Mouse (Mus musculus) neural tube, embryonic 12.5 days (tissue): Measurements from ENCODE around the gene Ntm. TPM values are rescaled to one million over a fixed set of nuclear protein-coding genes. Genes with fewer than 3 reads are reported as not detected.

Experiments
- ATAC-seq: fragments of 200-750 bp; cut with Nextera tagmentation; 2 replicates; pipeline ENCODE4 v1.8.0; 2017; ENCODE audit warnings: low read depth, mild to moderate bottlenecking, moderate TSS enrichment, moderate library complexity; ENCODE audit not compliant: low FRiP score
- H3K27ac ChIP-seq: fragments of 300-500 bp; sonication (generic); 2 replicates; pipeline ENCODE4 v1.5.1; 2016
- H3K27me3 ChIP-seq: fragments of 300-500 bp; sonication (generic); replicated peaks from 2 replicates; pipeline ENCODE4 v1.6.1; 2016; ENCODE audit warnings: mild to moderate bottlenecking
- H3K36me3 ChIP-seq: fragments of 300-500 bp; sonication (generic); 2 replicates; pipeline ENCODE4 v1.6.1; 2016; ENCODE audit warnings: mild to moderate bottlenecking
- H3K4me1 ChIP-seq: fragments of 300-500 bp; sonication (generic); 2 replicates; pipeline ENCODE4 v1.6.1; 2016
- H3K4me2 ChIP-seq: fragments of 300-500 bp; sonication (generic); replicated peaks from 2 replicates; pipeline ENCODE4 v1.6.1; 2016; ENCODE audit warnings: mild to moderate bottlenecking
- H3K4me3 ChIP-seq: fragments of 300-500 bp; sonication (generic); 2 replicates; pipeline ENCODE4 v1.5.1; 2016
- H3K9ac ChIP-seq: fragments of 300-500 bp; sonication (generic); 2 replicates; pipeline ENCODE4 v1.6.1; 2016; ENCODE audit warnings: mild to moderate bottlenecking
- H3K9me3 ChIP-seq: fragments of 300-500 bp; sonication (generic); 2 replicates; pipeline ENCODE4 v1.6.1; 2016; ENCODE audit warnings: mild to moderate bottlenecking
- WGBS: fragments of 180-500 bp; shearing (Covaris S2); methylation state at CpG from one replicate; pipeline ENCODE4 v1.1.7; 2016; 5-methylcytosine and 5-hydroxymethylcytosine counted together
- polyA plus RNA-seq: library from polyadenylated mRNA; unstranded; fragments of >200 nt; fragmentation: Nextera tagmentation; extraction: Ambion mirVana; gene quantifications from 2 replicates; pipeline ENCODE4 v1.2.1, GENCODE M21; 2016

Gene Ntm
- polyA plus RNA-seq, 1 experiment from 2014 or later, result 68.6 TPM

DNA sequence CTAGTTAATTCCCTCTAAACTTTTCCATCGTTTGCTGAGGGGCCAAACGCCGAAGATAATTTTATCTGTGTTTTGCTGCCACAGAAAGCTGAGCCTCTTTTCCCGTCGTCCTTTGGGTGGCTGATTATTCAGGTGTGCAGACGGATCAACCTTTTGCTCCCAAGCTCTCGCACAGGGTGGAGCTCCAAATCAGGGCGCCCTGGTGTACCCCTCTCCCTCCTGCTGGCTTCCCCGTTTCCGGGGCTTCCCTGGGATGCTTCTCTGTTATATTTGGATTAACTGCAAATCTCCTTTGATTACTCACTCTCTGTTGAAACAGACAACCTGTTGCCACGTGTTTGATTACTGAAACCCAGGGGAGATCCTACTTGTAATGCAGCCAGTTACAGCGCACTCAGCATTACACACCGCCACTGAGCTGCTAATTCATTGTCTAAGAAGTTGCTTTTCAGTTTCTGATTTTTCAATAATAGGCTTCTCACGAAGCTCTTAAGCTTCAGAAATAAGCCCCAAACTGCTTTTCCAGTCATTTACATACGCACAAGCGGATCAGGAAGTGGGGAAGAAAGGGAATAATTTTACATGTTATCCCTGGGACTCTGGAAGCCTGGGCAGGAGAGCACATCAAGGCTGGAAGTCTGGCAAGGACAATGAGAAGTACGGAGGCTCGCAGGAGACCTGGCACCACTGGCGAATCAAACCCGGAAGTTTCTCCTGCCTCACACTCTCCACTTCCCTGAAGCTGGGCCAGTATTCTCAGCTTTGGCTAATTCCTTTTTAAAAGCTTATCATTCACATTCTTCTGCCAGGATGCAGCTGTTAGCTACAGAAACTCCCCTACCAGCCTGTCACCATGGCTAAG is 19.5 kb downstream of the Ntm start:
- Histone ChIP-seq H3K4me2 (peak overlapping the region; percentile 13; the same call in 1 of the 2 replicates), H3K4me1 (no peaks in the 10 kb centered on the region), H3K9me3 (no peaks in the 10 kb centered on the region), H3K27ac (no peak overlapping the region), H3K36me3 (no peaks in the 10 kb centered on the region), H3K9ac (no peak overlapping the region), H3K27me3 (no peaks in the 10 kb centered on the region), H3K4me3 (no peak overlapping the region)
- no peak for ATAC-seq
- 38% methylated on average over 20 of the region's 20 CpGs for WGBS

DNA sequence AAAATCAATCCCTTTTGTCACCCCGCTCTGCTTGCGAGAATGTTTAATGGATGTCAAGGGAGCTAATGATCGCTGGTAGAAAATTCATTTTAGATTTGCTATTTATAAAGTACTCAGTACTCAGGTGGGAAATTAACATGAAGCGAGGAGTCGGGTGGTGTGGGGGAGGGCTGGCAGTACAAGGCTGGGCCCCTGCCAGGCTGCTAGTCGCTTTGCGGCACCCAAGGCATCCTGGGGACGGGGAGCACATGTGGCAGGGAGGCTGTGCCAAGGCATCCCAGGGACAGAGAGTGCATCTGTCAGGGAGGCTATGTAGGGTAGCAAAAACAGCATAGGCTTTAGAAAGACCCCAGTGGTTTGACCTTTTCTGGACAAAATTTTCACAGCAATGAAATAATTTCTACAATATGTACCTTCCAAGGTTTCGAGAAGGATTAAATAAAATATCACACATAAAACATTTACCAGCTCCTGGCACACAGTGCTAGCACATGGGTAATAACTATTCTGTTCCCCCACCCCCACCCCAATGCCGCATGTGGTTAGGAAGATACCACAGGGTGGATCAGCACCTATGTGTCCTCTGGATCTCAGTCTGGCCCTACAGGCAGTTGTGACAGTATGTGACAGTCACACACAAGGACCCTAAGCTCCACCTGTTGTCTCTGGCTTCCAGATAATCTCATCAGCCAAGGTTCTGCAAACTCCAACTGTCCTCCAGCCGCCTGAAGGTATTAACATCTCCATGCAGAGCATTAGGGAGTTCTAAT is 20.6 kb downstream of the Ntm start:
- no peaks in the 10 kb centered on the region for H3K4me1 ChIP-seq
- no peaks in the 10 kb centered on the region for H3K36me3 ChIP-seq
- ATAC-seq, result no peak
- no peak overlapping the region for H3K4me3 ChIP-seq
- H3K27ac ChIP-seq, result no peak overlapping the region
- 62% methylated on average over 11 of the region's 11 CpGs for WGBS
- no peaks in the 10 kb centered on the region for H3K9me3 ChIP-seq
- H3K4me2 ChIP-seq, result no peak overlapping the region
- H3K27me3 ChIP-seq, result no peaks in the 10 kb centered on the region
- H3K9ac ChIP-seq, result no peak overlapping the region

DNA sequence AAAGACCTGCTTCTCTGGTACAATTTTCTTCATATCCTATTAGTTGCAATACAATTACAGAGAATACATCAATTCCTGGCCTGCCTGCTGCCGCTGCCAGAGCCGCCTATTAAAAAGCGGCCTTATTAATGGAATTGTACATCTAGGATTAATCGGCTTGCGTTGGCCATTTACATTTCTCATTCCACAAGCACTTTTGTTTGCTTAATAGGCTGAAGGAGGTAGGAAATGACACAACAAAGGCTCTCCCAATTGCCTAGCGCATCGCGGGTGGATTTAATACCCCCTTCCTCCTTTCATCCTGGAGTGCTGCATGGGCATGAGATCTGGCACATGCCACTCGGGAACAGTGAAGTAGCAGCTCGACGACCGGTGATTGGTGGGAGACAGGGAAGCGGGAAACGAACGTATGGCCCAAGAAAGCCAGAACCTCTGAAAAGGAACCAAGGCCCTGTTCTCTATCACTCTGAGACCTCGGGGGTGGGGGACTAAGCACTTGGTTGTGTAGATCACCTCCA is 23.4 kb downstream of the Ntm start:
- H3K4me1 ChIP-seq, result peaks cover 4% of the 10 kb centered on the region; the same call in 1 of the 2 replicates
- no peaks in the 10 kb centered on the region for H3K27me3 ChIP-seq
- no peak overlapping the region for H3K4me3 ChIP-seq
- H3K36me3 ChIP-seq, result no peaks in the 10 kb centered on the region
- no peak; the same call in 1 of the 2 replicates for ATAC-seq
- no peak overlapping the region for H3K4me2 ChIP-seq
- H3K9me3 ChIP-seq, result no peaks in the 10 kb centered on the region
- 77% methylated on average over 16 of the region's 16 CpGs for WGBS
- H3K27ac ChIP-seq, result no peak overlapping the region
- H3K9ac ChIP-seq, result no peak overlapping the region

DNA sequence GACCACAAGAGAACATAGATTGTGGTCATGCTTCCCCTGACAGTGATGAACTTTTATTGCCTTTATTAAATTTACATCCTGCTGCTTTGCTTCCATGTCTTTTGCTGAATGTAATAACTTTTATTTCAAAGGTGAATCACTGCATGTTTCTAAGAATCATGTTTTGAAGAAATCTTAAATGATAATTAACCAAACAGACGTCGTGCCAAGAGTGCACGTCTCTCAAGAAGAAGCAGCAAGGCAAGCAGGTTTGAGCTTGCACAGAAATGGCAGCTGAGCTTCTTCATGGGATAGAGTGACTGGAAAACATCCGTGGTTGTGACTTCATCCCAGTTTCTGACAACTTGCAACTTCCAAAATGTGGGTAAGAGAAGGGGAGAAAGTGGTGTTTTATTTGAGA is 34.1 kb downstream of the Ntm start:
- no peak overlapping the region for H3K4me3 ChIP-seq
- ATAC-seq, result no peak
- H3K27me3 ChIP-seq, result no peaks in the 10 kb centered on the region

DNA sequence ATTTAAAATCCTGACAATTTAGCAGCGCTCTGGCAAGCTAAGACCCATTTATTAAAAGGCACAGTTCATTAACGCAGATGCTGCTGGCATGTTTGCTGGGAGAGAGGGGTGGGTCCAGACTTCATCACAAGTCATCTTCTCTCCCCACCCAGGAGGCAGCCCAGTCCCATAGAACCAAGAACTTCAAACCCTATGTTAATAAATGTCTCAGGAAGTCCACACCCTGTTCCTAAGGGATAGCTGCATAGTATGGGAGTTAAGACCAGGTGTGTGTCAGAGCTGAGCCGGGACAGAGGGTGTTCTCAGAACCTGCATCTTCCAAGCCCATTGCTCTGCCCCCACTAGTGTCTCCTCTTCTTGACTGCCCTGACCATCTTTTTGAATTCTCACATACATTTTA is 37.6 kb downstream of the Ntm start:
- no peaks in the 10 kb centered on the region for H3K27me3 ChIP-seq
- no peaks in the 10 kb centered on the region for H3K9me3 ChIP-seq
- no peak overlapping the region for H3K27ac ChIP-seq
- WGBS, result 73% methylated on average over 3 of the region's 3 CpGs
- H3K36me3 ChIP-seq, result no peaks in the 10 kb centered on the region
- no peak overlapping the region for H3K4me2 ChIP-seq
- H3K4me3 ChIP-seq, result no peak overlapping the region
- 0 out of 2 replicates have a peak, but pooled peaks cover 5% of the 10 kb centered on the region for H3K4me1 ChIP-seq
- H3K9ac ChIP-seq, result no peak overlapping the region
- ATAC-seq, result no peak

More for the DNA sequence above, 34.1 kb downstream of the Ntm start:
- H3K9me3 ChIP-seq, result no peaks in the 10 kb centered on the region
- H3K27ac ChIP-seq, result no peak overlapping the region
- H3K9ac ChIP-seq, result no peak overlapping the region
- no peaks in the 10 kb centered on the region for H3K36me3 ChIP-seq
- H3K4me2 ChIP-seq, result no peak overlapping the region
- H3K4me1 ChIP-seq, result no peaks in the 10 kb centered on the region
- WGBS, result 87% methylated on average over 4 of the region's 4 CpGs

DNA sequence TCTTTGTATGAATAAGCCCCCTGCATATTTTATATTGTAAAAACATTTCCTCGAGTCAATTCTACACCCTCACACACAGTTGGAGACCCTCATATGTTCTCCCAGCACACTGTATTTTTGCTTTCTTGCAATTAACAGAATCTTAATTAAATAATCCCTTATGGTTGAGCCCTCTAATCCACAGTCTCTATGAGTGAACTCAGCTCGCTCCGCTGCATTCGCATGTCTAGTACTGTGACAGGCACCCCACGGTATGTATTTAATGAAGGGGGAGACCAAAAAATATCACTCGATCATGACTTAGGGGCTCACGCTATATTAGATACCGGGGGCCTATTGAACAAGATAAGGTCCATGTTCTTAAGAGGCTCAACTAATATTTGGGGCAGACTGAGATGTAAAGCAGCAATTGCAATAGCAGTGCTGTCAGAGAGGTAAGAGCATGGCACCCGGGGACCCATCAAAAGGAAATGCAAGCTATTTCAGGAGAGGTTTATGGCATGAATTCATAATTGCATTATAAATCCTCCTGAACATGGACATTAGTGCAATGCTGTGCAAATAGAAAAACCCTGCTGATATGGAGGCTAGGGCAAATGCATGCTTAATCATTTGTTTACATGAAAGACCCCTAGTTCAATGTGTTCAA is 64.4 kb downstream of the Ntm start:
- WGBS, result 70% methylated on average over 9 of the region's 9 CpGs
- Histone ChIP-seq H3K9me3 (no peaks in the 10 kb centered on the region), H3K36me3 (no peaks in the 10 kb centered on the region), H3K4me1 (no peaks in the 10 kb centered on the region; the same call in 1 of the 2 replicates), H3K27me3 (no peaks in the 10 kb centered on the region), H3K9ac (no peak overlapping the region), H3K4me3 (no peak overlapping the region), H3K4me2 (no peak overlapping the region), H3K27ac (no peak overlapping the region)
- ATAC-seq, result peak; percentile 58; the same call in 1 of the 2 replicates

DNA sequence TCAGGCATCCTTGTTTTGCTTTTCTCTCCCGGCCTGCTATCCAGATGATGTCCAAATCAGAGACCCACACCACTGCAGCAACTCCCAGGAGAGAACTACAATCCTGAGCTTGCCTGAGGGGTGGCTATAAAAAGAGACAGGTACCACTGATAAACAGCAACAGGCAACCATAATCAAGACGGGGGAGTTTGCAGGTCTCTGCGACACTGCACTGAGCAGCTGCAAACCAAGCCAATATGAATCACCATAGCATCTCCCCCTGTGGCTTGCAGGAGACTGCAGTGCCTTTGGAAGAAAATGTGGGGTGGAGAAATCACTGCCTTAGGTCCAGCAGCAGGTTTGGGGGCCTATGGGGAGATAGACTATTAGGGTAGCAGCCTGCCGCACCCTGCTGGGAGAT is 65.5 kb downstream of the Ntm start:
- 68% methylated on average over 4 of the region's 4 CpGs for WGBS
- peak; percentile 33; the same call in 1 of the 2 replicates for ATAC-seq

DNA sequence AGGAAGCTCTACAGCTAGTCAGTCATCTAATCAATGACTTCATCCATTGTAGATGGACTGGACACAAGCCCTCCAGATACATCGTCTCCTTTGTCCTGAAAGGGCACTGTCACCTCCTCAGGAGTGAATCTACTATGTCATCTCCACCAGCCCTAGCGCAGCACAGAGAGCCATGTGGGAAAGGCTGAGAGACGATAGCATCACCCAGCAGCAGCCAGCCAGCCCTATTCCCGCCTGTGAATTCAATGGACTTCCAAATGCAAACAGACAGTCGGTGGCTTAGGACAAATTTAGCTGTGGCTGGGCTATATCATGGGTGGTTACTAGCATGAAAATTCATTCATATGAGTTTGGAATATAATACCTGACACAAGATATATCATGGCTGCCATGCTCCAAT is 70.1 kb downstream of the Ntm start:
- Histone ChIP-seq H3K36me3 (no peaks in the 10 kb centered on the region), H3K9me3 (no peaks in the 10 kb centered on the region), H3K27me3 (no peaks in the 10 kb centered on the region), H3K9ac (no peak overlapping the region), H3K4me3 (no peak overlapping the region), H3K4me2 (no peak overlapping the region), H3K27ac (no peak overlapping the region), H3K4me1 (no peaks in the 10 kb centered on the region; the same call in 1 of the 2 replicates)
- 83% methylated on average over 5 of the region's 5 CpGs for WGBS
- ATAC-seq, result no peak

More for the DNA sequence above, 65.5 kb downstream of the Ntm start:
- Histone ChIP-seq H3K4me3 (no peak overlapping the region), H3K4me2 (no peak overlapping the region), H3K9ac (no peak overlapping the region), H3K27ac (no peak overlapping the region), H3K9me3 (no peaks in the 10 kb centered on the region), H3K36me3 (no peaks in the 10 kb centered on the region), H3K27me3 (no peaks in the 10 kb centered on the region), H3K4me1 (no peaks in the 10 kb centered on the region; the same call in 1 of the 2 replicates)

DNA sequence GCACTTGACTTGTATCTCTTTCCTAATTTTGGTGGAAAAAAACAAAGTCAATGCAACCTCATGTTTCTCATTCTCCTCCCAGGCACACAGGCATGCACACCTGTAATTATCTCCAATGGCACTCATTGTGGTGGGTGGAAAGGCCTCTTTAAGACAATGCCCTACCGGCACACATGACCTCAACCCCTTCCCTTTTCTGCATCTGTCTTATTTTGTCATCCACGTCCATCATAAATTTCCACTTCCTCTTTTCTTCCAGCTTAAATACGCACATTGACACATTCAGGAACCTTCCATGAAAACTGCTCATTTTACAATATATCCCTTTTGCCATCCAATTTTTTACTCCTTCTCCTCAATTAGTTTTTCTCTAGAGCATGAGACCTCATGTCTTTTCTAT is 74.2 kb downstream of the Ntm start:
- Histone ChIP-seq H3K9ac (no peak overlapping the region), H3K4me1 (no peaks in the 10 kb centered on the region), H3K27me3 (no peaks in the 10 kb centered on the region), H3K27ac (no peak overlapping the region), H3K4me3 (no peak overlapping the region), H3K4me2 (no peak overlapping the region), H3K36me3 (no peaks in the 10 kb centered on the region), H3K9me3 (no peaks in the 10 kb centered on the region)
- ATAC-seq, result no peak
- WGBS, result 89% methylated on average over 3 of the region's 3 CpGs

DNA sequence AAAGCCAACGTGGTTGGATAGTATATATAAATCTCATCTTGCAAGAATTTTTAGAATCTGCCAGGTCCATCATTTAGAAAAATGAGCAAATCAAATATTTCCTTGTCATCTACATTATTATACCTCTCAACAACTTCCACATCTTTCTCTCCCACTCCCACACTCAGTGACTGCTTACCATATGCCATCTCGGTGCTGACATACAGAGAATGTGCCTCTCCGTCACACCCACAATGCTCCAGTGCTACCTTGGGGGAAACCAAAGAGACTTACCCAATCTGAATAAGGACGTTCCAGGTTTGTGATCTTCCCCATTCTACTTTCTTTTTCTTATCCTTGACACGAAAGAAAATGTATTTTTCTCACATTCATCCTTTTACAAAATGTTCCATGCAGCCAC is 75.0 kb downstream of the Ntm start:
- no peaks in the 10 kb centered on the region for H3K4me1 ChIP-seq
- no peaks in the 10 kb centered on the region for H3K9me3 ChIP-seq
- H3K9ac ChIP-seq, result no peak overlapping the region
- no peak overlapping the region for H3K4me3 ChIP-seq
- no peak for ATAC-seq
- no peak overlapping the region for H3K27ac ChIP-seq
- H3K27me3 ChIP-seq, result no peaks in the 10 kb centered on the region
- WGBS, result 88% methylated on average over 5 of the region's 5 CpGs
- H3K36me3 ChIP-seq, result no peaks in the 10 kb centered on the region
- no peak overlapping the region for H3K4me2 ChIP-seq

DNA sequence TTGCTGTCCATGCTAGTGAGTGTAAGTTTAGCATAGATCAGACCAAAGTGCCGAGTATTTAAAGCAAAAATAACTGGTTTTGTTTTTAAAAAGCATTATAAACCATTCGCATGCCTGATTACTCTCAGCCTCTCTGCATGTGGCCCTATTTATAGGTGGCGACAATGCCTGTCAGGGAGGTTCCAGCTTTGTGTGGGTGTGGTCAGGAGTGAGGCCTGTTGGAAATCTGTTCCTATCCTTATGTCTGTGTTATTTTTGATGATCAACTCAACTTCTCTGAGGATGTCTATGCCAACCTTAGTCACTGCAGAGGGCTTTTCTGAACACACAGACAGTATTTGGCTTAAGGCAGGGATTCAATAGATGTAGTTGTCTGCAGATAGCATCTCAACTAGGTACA is 78.9 kb downstream of the Ntm start:
- Histone ChIP-seq H3K27ac (no peak overlapping the region), H3K9me3 (no peaks in the 10 kb centered on the region), H3K4me1 (no peaks in the 10 kb centered on the region), H3K4me2 (no peak overlapping the region), H3K36me3 (no peaks in the 10 kb centered on the region), H3K9ac (no peak overlapping the region), H3K27me3 (no peaks in the 10 kb centered on the region), H3K4me3 (no peak overlapping the region)
- no peak for ATAC-seq
- WGBS, result 60% methylated on average over 3 of the region's 3 CpGs

DNA sequence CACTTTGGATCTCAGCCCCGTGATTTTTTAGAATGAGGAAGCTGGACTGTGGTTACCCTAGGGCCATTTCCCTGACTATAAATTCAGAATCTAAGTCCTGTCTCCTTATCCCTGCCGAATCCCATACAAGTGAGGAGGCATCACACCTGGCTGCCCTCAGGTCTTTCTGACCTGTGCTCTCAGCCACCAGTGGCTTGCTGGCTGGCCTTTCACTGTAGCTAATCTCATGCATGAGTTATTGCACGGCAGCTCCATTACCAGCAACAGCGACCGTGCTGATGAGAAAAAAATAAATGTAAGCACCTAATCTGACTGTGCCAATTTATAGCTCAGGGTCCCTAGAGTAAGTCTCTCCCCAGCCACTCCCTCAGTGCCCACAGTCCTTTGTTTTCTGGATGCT is 81.3 kb downstream of the Ntm start:
- Histone ChIP-seq H3K4me1 (no peaks in the 10 kb centered on the region), H3K36me3 (no peaks in the 10 kb centered on the region), H3K9ac (no peak overlapping the region), H3K27ac (no peak overlapping the region), H3K9me3 (no peaks in the 10 kb centered on the region), H3K27me3 (no peaks in the 10 kb centered on the region), H3K4me2 (no peak overlapping the region), H3K4me3 (no peak overlapping the region)
- 62% methylated on average over 5 of the region's 5 CpGs for WGBS
- ATAC-seq, result no peak
